Mouse (Mus musculus): ENCODE data around the gene Tmem170. TPM values are rescaled to one million over a fixed set of nuclear protein-coding genes. Genes with fewer than 3 reads are reported as not detected.
"Not testable (repeated sequence)": the region's sequence is repeated elsewhere in the genome, so short reads cannot be mapped to it uniquely, and the experiment has no call there.

Tmem170 gene
- polyA plus RNA-seq, 1 experiment from 2014 or later: 10.1 TPM

DNA sequence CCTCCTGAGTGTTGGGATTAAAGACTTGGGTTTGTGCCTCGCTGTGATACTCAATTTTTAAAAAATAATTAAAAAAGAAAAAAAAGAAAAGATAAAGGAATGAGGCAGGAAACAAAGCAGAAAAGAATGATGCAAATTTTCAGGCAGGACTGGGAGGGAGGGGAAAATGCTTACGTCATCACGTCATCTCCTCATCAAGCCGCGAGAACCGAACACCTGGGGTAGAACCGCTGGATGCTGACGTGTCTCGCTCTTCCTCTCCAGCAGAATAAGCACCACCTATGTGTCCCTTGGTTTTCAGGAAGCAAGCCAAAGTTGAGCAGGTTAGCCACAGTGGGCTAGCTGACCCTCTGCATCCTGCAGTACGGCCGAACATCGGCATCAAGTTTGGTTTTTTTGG is 20.6 kb downstream of the Tmem170 start:
- no peak for DNase-seq (ENCODE audit: low spot score)
- Histone ChIP-seq H3K27ac (replicated peaks) (no peak overlapping the region), H3K4me1 (replicated peaks; ENCODE audit: control insufficient read depth, insufficient read depth) (peaks cover 3% of the 10 kb centered on the region; the same call in 1 of the 2 replicates)

DNA sequence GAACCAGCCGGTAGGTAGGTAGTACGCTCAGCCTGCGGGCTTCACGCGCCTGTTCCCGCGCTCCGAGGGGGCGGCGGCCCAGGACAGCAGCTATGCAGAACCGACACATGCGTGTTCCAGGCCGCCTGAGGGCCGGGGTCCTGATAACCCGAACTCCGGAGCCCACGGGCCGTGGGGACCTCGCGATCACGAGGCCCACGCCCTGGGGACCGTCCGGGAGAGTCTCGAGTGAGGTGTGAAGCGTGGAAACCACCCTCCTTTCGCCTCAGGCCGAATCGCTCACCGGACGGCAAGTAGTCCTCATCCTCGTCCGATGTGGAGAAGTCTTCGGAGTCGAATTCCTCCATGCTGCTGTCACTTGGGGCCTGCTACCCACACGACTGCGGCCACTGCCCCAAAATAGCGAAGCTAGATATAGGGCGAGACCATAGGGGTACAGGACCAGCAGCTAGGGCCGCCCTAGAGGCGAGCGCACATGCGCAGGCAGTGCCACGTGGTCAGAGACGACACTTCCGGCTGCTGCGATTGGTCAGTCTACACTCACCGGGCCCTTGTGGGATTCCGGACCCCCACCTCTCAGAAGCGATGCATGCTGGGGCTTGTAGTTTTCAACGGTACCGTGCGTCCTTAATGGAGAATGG is 22.6 kb downstream of the Tmem170 start, which contains the start of gene Cfdp1:
Gene Cfdp1 (minus strand): TSS at position 431 of the 641 bp plus-strand sequence.
- no peaks in the 10 kb centered on the region for H3K9me3 ChIP-seq (ENCODE audit: control insufficient read depth, low read length)
- H3K9ac ChIP-seq (ENCODE audit: low read length): peak within 1 kb of the TSS; percentile 84
- peak within 1 kb of the TSS; percentile 40; the same call in 1 of the 2 replicates for H3K27ac ChIP-seq (replicated peaks)
- no peaks in the 10 kb centered on the region for H3K27me3 ChIP-seq (ENCODE audit: control insufficient read depth, insufficient read depth, low read length)
- TF ChIP-seq CTCF (IDR thresholded peaks at IDR 0.05; ENCODE audit: low read depth): peak; percentile 52
- no peak for TF ChIP-seq EP300 (optimal IDR thresholded peaks at IDR 0.05)
- peak within 1 kb of the TSS; percentile 72 for H3K4me3 ChIP-seq (ENCODE audit: low read depth, low read length)
- H3K4me1 ChIP-seq (replicated peaks; ENCODE audit: control insufficient read depth, insufficient read depth): peaks cover 3% of the 10 kb centered on the region; the same call in 1 of the 2 replicates
- H3K4me2 ChIP-seq (replicated peaks; ENCODE audit: low read depth): peak within 1 kb of the TSS; percentile 75
- no peaks in the 10 kb centered on the region for H3K36me3 ChIP-seq (ENCODE audit: control insufficient read depth, insufficient read depth, low read length)
- peak; percentile 100 for ATAC-seq (ENCODE audit: low FRiP score, low TSS enrichment)
- under 1% methylated on average over 53 of the region's 53 CpGs for WGBS
- peak; percentile 97 for DNase-seq (ENCODE audit: low spot score)

More for the DNA sequence above, 20.6 kb downstream of the Tmem170 start:
- no peak overlapping the region for H3K4me3 ChIP-seq (ENCODE audit: low read depth, low read length)
- H3K27me3 ChIP-seq (ENCODE audit: control insufficient read depth, insufficient read depth, low read length): no peaks in the 10 kb centered on the region
- no peak for ATAC-seq (ENCODE audit: low FRiP score, low TSS enrichment)
- H3K9me3 ChIP-seq (ENCODE audit: control insufficient read depth, low read length): no peaks in the 10 kb centered on the region
- H3K9ac ChIP-seq (ENCODE audit: low read length): no peak overlapping the region
- 92% methylated on average over 12 of the region's 12 CpGs for WGBS
- H3K36me3 ChIP-seq (ENCODE audit: control insufficient read depth, insufficient read depth, low read length): no peaks in the 10 kb centered on the region
- TF ChIP-seq CTCF (IDR thresholded peaks at IDR 0.05; ENCODE audit: low read depth) (no peak), EP300 (optimal IDR thresholded peaks at IDR 0.05) (no peak)
- no peak overlapping the region for H3K4me2 ChIP-seq (replicated peaks; ENCODE audit: low read depth)

DNA sequence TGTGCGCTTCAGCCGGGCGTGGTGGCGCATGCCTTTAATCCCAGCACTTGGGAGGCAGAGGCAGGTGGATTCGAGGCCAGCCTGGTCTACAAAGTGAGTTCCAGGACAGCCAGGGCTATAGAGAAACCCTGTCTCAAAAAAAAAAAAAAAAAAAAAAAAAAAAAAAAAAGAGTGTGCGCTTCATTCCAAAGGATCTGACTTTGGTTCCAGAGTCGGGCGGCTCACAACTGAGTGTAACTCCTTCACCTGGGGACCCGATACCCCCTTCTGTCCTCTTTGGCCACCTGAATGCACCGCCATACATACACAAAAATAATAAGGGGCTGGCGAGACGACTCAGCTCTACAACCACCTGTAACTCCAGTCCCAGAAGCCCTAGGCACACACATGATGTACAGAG is 23.3 kb downstream of the Tmem170 start:
- not testable (repeated sequence) for H3K27ac ChIP-seq (replicated peaks); H3K4me1 ChIP-seq (replicated peaks; ENCODE audit: control insufficient read depth, insufficient read depth); H3K36me3 ChIP-seq (ENCODE audit: control insufficient read depth, insufficient read depth, low read length); H3K27me3 ChIP-seq (ENCODE audit: control insufficient read depth, insufficient read depth, low read length); H3K9me3 ChIP-seq (ENCODE audit: control insufficient read depth, low read length); DNase-seq (ENCODE audit: low spot score); ATAC-seq (ENCODE audit: low FRiP score, low TSS enrichment)
- Histone ChIP-seq H3K9ac (ENCODE audit: low read length) (peak overlapping the region; percentile 84), H3K4me3 (ENCODE audit: low read depth, low read length) (peak overlapping the region; percentile 72), H3K4me2 (replicated peaks; ENCODE audit: low read depth) (peak overlapping the region; percentile 75)
- WGBS: 48% methylated on average over 12 of the region's 12 CpGs

DNA sequence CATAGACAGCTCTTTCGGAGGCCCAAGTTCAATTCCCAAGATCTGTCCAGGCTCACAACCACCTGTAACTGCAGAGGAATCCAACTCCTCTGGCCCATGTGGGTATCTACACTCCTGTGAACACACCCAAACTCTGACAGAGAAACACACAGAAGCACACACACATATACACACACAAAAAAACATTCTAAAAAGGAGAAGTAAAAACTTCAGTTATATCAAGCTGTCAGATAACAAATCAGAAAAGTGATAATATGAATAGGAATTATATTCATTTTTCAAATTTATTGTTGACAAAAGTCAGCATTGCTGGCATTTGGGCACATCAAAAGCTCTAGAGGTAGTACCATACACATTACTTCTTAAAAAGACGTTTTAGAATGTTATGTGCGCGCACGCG is 29.8 kb downstream of the Tmem170 start:
- H3K27ac ChIP-seq (replicated peaks): no peak overlapping the region
- peaks cover 8% of the 10 kb centered on the region; the same call in 1 of the 2 replicates for H3K36me3 ChIP-seq (ENCODE audit: control insufficient read depth, insufficient read depth, low read length)
- H3K4me3 ChIP-seq (ENCODE audit: low read depth, low read length): no peak overlapping the region
- no peaks in the 10 kb centered on the region for H3K4me1 ChIP-seq (replicated peaks; ENCODE audit: control insufficient read depth, insufficient read depth)
- ATAC-seq (ENCODE audit: low FRiP score, low TSS enrichment): no peak
- H3K9ac ChIP-seq (ENCODE audit: low read length): no peak overlapping the region
- no peak for DNase-seq (ENCODE audit: low spot score)
- TF ChIP-seq CTCF (IDR thresholded peaks at IDR 0.05; ENCODE audit: low read depth): no peak
- no peak for TF ChIP-seq EP300 (optimal IDR thresholded peaks at IDR 0.05)
- WGBS: 86% methylated on average over 6 of the region's 6 CpGs
- no peak overlapping the region for H3K4me2 ChIP-seq (replicated peaks; ENCODE audit: low read depth)
- H3K9me3 ChIP-seq (ENCODE audit: control insufficient read depth, low read length): no peaks in the 10 kb centered on the region
- no peaks in the 10 kb centered on the region for H3K27me3 ChIP-seq (ENCODE audit: control insufficient read depth, insufficient read depth, low read length)

DNA sequence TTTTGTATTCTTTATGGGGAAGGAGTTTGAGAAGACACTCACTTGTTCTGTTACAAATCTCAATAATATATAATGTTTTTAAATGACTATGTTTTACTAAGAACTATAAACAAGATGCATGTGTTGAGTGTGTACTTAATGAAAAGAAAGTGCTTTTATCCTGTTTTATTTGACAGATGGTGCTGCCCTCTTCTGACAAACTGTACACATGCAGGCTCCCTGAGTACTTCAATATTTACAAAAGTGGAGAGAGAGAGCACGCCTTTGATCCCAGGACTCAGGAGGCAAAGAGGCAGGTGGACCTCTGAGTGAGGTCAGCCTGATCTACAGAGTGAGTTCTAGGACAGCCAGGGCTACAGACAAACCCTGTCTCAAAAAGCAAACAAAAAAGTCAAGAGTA is 41.0 kb downstream of the Tmem170 start:
- H3K27me3 ChIP-seq (ENCODE audit: control insufficient read depth, insufficient read depth, low read length): no peaks in the 10 kb centered on the region
- H3K9me3 ChIP-seq (ENCODE audit: control insufficient read depth, low read length): no peaks in the 10 kb centered on the region
- peak; percentile 32 for DNase-seq (ENCODE audit: low spot score)
- no peak overlapping the region for H3K4me3 ChIP-seq (ENCODE audit: low read depth, low read length)
- no peak overlapping the region for H3K27ac ChIP-seq (replicated peaks)
- no peak for ATAC-seq (ENCODE audit: low FRiP score, low TSS enrichment)
- peaks cover 3% of the 10 kb centered on the region; the same call in 1 of the 2 replicates for H3K36me3 ChIP-seq (ENCODE audit: control insufficient read depth, insufficient read depth, low read length)
- TF ChIP-seq CTCF (IDR thresholded peaks at IDR 0.05; ENCODE audit: low read depth) (peak; percentile 80), EP300 (optimal IDR thresholded peaks at IDR 0.05) (no peak)
- no peak overlapping the region for H3K9ac ChIP-seq (ENCODE audit: low read length)
- no peaks in the 10 kb centered on the region for H3K4me1 ChIP-seq (replicated peaks; ENCODE audit: control insufficient read depth, insufficient read depth)
- H3K4me2 ChIP-seq (replicated peaks; ENCODE audit: low read depth): no peak overlapping the region
- WGBS: 23% methylated on average over 1 of the region's 1 CpGs

DNA sequence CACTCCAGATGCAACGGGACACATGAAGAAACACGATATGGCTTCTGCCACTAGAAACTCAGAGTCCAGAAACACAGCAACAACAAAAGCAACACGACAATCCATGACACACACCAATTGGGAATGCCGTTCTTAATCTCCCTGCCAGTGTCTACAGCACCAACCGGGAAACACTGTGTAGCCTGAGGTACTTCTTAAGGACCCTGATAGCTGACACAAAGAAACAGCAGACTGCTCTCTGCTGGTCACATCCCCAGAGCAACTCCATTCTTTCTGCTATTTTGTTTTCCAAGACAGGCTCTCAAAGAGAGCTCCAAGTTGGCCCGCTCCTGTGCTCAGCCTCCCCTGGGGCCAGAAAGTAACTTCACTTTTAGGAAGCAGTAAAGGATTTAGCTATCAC is 42.5 kb downstream of the Tmem170 start:
- TF ChIP-seq EP300 (optimal IDR thresholded peaks at IDR 0.05): no peak
- TF ChIP-seq CTCF (IDR thresholded peaks at IDR 0.05; ENCODE audit: low read depth): peak; percentile 44
- Histone ChIP-seq H3K36me3 (ENCODE audit: control insufficient read depth, insufficient read depth, low read length) (peaks cover 6% of the 10 kb centered on the region; the same call in 1 of the 2 replicates), H3K4me3 (ENCODE audit: low read depth, low read length) (no peak overlapping the region), H3K27ac (replicated peaks) (no peak overlapping the region), H3K27me3 (ENCODE audit: control insufficient read depth, insufficient read depth, low read length) (no peaks in the 10 kb centered on the region), H3K4me2 (replicated peaks; ENCODE audit: low read depth) (no peak overlapping the region), H3K9me3 (ENCODE audit: control insufficient read depth, low read length) (no peaks in the 10 kb centered on the region), H3K4me1 (replicated peaks; ENCODE audit: control insufficient read depth, insufficient read depth) (no peaks in the 10 kb centered on the region), H3K9ac (ENCODE audit: low read length) (no peak overlapping the region)
- ATAC-seq (ENCODE audit: low FRiP score, low TSS enrichment) (no peak), DNase-seq (ENCODE audit: low spot score) (no peak)
- WGBS: 53% methylated on average over 6 of the region's 6 CpGs

Measured in stomach, postnatal 0 days (tissue).